Mouse (Mus musculus) brown adipose tissue, adult 24 weeks (tissue): Measurements from ENCODE around the gene Mrpl20. TPM values are rescaled to one million over a fixed set of nuclear protein-coding genes. Genes with fewer than 3 reads are reported as not detected.

Source experiments
- H3K27ac ChIP-seq: fragments of 200-500 bp; replicated peaks from 2 replicates; pipeline ENCODE4 v1.5.1; 2012; ENCODE audit warnings: low read depth, mild to moderate bottlenecking, low read length
- H3K4me1 ChIP-seq: fragments of 200-500 bp; 2 replicates; pipeline ENCODE4 v1.6.1; 2012; ENCODE audit warnings: low read length, mixed read lengths; ENCODE audit not compliant: control insufficient read depth, insufficient read depth, insufficient read length
- H3K4me3 ChIP-seq: fragments of 200-500 bp; 2 replicates; pipeline ENCODE4 v1.5.1; 2012; ENCODE audit warnings: low read depth, mild to moderate bottlenecking, low read length, moderate library complexity; ENCODE audit not compliant: insufficient read depth
- polyA plus RNA-seq: library from polyadenylated mRNA; stranded (reverse); fragments of >200 nt; gene quantifications from 2 replicates; pipeline ENCODE4 v1.2.4, GENCODE M21; 2012; ENCODE audit not compliant: missing spikeins, insufficient read depth, insufficient read length

Mrpl20 gene
- polyA plus RNA-seq, 1 experiment = 416 TPM

DNA sequence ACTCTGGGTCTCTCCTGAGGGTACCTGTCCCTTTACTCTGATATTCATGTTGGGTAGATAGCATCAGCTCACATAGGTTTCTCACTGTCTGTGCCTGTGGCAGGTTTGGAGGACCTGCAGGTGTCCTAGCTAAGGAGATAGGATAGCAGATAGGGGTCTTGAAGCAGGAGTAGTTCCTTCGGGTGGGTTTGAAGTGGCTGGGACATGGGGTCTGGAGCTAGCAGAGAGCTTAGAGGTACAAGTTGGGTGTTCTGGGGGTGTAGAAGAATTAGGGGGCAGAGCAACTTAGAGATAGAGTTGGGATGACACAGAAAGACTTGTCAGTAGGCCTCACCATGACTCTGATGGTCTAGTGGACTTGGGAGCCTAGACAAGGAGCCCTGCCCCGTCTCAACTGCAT, 46.7 kb downstream of the Mrpl20 start:
- Histone ChIP-seq H3K27ac (no peak overlapping the region), H3K4me3 (peak overlapping the region; percentile 98; the same call in 1 of the 2 replicates)

DNA sequence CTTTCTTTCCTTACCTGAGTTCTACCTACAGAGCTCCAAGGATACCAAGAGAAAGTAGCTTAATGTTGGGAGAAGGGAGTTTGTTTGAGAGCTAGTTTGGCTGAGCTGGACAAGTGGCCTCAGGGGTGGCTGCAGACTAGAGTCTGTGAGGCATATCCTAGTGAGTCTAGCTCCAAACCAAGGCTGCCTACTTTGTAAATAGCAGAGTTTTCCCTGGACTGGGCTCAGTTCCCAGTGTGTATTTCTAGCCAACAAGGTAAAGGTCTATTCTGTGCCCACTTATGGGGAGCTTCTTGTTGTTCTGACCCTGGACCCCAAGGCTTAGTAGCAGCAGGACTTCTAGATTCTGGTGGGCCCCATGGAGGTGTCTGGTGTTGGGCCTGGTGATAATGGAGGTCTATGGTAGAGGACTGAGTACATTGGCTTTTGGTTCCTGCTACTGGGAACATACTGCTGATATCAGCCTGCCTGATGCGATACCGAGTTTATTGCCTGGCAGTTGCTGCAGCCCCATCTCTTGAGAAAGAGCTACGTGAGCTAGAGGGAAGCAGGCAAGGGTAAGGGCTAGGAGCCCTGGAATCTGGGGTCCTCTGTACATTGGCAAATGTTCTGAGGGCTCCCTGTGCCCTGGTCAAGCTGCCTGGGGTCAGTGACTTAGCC, 47.2 kb downstream of the Mrpl20 start:
- peaks cover 43% of the 10 kb centered on the region for H3K4me1 ChIP-seq
- H3K4me3 ChIP-seq = no peak overlapping the region
- H3K27ac ChIP-seq = no peak overlapping the region

More for the DNA sequence above, 46.7 kb downstream of the Mrpl20 start:
- H3K4me1 ChIP-seq = peaks cover 43% of the 10 kb centered on the region

DNA sequence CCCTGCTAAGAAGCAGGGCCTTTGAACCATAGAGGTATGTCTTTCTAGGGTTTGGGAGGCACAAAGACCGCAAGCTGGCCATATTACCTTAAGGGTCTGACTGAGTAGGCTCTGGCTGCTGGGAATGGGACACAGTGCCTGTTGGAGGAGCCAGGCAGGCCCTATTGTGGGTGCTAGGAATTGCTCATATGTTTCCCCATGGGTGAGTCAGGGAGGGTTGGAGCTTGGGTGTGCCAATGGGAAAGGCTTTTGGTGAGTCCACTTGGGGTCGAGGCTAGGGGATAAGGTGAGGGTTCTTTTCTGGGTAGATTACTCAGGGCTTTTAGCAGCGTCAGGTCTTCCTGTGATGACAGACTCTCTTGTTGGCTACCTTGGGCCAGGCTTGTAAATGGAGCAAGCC, 48.7 kb downstream of the Mrpl20 start:
- H3K4me3 ChIP-seq = peak overlapping the region; percentile 5; the same call in 1 of the 2 replicates
- peak overlapping the region; percentile 51 for H3K27ac ChIP-seq
- peaks cover 43% of the 10 kb centered on the region for H3K4me1 ChIP-seq

GRCm38 (mm10) chr4:155851951-155852411, 49.3 kb downstream of the Mrpl20 start:
- Histone ChIP-seq H3K4me3 (no peak overlapping the region), H3K4me1 (peaks cover 40% of the 10 kb centered on the region), H3K27ac (peak overlapping the region; percentile 51; the same call in 1 of the 2 replicates)

DNA sequence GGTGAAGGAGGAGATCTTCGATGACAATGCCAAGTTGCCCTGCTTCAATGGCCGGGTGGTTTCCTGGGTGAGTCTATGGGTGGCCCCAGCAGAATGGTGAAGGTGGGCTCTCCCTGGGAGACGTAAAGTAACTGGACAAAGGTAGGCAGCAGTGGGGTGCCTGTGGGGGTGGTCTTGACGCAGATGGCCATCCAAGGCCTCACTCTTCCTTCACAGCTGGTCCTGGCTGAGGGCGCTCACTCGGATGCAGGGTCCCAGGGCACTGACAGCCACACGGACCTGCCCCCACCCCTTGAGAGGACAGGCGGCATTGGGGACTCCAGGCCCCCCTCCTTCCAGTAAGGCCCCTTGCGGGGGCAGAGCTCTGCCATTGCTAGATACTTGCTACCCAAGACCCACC, 50.7 kb downstream of the Mrpl20 start:
- H3K4me3 ChIP-seq = no peak overlapping the region
- H3K27ac ChIP-seq = no peak overlapping the region
- peaks cover 39% of the 10 kb centered on the region for H3K4me1 ChIP-seq

DNA sequence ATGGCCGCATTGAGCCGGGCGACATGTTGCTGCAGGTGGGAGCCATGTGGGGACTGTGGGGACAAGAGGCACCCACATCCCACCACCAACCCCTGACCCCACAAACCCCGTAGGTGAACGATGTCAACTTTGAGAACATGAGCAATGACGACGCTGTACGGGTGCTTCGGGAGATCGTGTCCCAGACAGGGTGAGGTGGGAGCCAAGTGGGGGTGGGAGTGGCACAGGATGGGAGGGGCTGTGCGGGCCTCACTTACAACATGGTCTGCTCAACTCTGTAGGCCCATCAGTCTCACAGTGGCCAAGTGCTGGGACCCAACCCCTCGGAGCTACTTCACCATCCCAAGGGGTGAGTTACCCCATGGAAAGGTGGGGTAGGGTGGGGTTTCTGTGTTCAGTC, 52.3 kb downstream of the Mrpl20 start:
- Histone ChIP-seq H3K4me3 (no peak overlapping the region), H3K27ac (no peak overlapping the region)

DNA sequence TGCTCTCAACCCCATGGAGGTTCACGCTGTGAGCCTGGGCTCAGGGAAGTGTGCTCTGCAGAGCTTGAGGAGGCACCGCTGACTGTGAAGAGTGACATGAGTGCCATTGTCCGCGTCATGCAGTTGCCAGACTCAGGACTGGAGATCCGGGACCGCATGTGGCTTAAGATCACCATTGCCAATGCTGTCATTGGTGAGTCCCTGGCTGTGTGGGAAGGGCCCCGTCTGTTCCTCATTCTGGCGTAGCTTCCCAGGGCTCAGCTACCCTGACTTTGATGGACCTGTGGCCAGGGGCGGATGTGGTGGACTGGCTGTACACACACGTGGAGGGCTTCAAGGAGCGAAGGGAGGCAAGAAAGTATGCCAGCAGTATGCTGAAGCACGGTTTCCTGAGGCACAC, 53.4 kb downstream of the Mrpl20 start:
- peaks cover 14% of the 10 kb centered on the region for H3K4me1 ChIP-seq
- H3K4me3 ChIP-seq = no peak overlapping the region
- H3K27ac ChIP-seq = no peak overlapping the region

More for the DNA sequence above, 52.3 kb downstream of the Mrpl20 start:
- peaks cover 25% of the 10 kb centered on the region for H3K4me1 ChIP-seq

DNA sequence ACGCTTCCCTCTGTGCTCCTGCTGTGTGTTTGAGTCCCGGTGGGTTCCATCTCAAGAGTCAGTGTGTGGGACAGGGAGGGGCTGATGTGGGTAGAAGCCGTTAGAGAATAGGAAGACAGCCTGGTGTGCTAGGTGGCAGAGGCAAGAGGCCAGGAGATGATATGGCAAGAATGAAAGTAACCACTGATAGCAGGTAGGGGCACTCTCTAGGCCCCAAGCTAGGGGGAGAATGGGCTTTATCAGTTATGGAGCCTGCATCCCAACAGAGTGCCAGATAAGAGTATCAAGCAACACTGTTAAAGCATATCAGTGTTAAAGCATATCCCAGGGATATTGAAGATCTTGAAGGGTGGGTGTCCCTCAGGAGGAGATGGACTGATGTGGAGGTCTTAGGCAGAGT, 54.2 kb downstream of the Mrpl20 start:
- H3K4me3 ChIP-seq = no peak overlapping the region
- H3K27ac ChIP-seq = no peak overlapping the region
- H3K4me1 ChIP-seq = peaks cover 6% of the 10 kb centered on the region

- Histone ChIP-seq H3K27ac (no peak overlapping the region), H3K4me1 (no peaks in the 10 kb centered on the region), H3K4me3 (no peak overlapping the region)
Measured at GRCm38 (mm10) chr4:155859318-155859717, 56.6 kb downstream of the Mrpl20 start.

Other genes starting within 250 kb of the Mrpl20 start
- 147 and 155 TPM in 2 replicates for gene Nadk, start 240.5 kb upstream of the Mrpl20 start, polyA plus RNA-seq
- 7.0 and 9.4 TPM in 2 replicates for gene Slc35e2, start 201.5 kb upstream of the Mrpl20 start, polyA plus RNA-seq
- 32.4 and 37.9 TPM in 2 replicates for gene Cdk11b, start 178.0 kb upstream of the Mrpl20 start, polyA plus RNA-seq
- not detected in 2 replicates for gene Gm10563, start 157.5 kb upstream of the Mrpl20 start, polyA plus RNA-seq
- gene Mmp23, start 149.5 kb upstream of the Mrpl20 start, polyA plus RNA-seq = 3.3 and 5.5 TPM in 2 replicates
- gene Mib2, start 133.7 kb upstream of the Mrpl20 start, polyA plus RNA-seq = 9.7 and 29.1 TPM in 2 replicates
- 2.4 and 3.5 TPM in 2 replicates for gene Fndc10, start 108.5 kb upstream of the Mrpl20 start, polyA plus RNA-seq
- gene Ssu72, start 98.1 kb upstream of the Mrpl20 start, polyA plus RNA-seq = 61.2 and 80.5 TPM in 2 replicates
- gene Tmem240, start 68.1 kb upstream of the Mrpl20 start, polyA plus RNA-seq = 0.46 TPM in 1 of 2 replicates, not detected in the other
- gene Atad3a, start 41.8 kb upstream of the Mrpl20 start, polyA plus RNA-seq = 57.0 and 74.0 TPM in 2 replicates
- gene Vwa1, start 28.2 kb upstream of the Mrpl20 start, polyA plus RNA-seq = 2.3 and 3.9 TPM in 2 replicates
- 0.42 and 0.67 TPM in 2 replicates for gene Tmem88b, start 17.0 kb upstream of the Mrpl20 start, polyA plus RNA-seq
- not detected in 2 replicates for gene Ankrd65, start 12.4 kb upstream of the Mrpl20 start, polyA plus RNA-seq
- 28.2 and 61.6 TPM in 2 replicates for gene Ccnl2, start 9.6 kb downstream of the Mrpl20 start, polyA plus RNA-seq
- gene Aurkaip1, start 28.4 kb downstream of the Mrpl20 start, polyA plus RNA-seq = 259 and 309 TPM in 2 replicates
- gene Mxra8, start 36.8 kb downstream of the Mrpl20 start, polyA plus RNA-seq = 17.3 and 22.3 TPM in 2 replicates
- 19.2 and 20.2 TPM in 2 replicates for gene Dvl1, start 44.5 kb downstream of the Mrpl20 start, polyA plus RNA-seq
- not detected in 2 replicates for gene Tas1r3, start 60.5 kb downstream of the Mrpl20 start, polyA plus RNA-seq
- gene Cptp, start 66.6 kb downstream of the Mrpl20 start, polyA plus RNA-seq = 6.0 and 11.5 TPM in 2 replicates
- gene Ints11, start 66.7 kb downstream of the Mrpl20 start, polyA plus RNA-seq = 12.9 and 15.1 TPM in 2 replicates
- 5.7 and 7.8 TPM in 2 replicates for gene Pusl1, start 88.9 kb downstream of the Mrpl20 start, polyA plus RNA-seq
- gene Acap3, start 88.9 kb downstream of the Mrpl20 start, polyA plus RNA-seq = 2.9 and 5.2 TPM in 2 replicates
- gene Ube2j2, start 141.0 kb downstream of the Mrpl20 start, polyA plus RNA-seq = 34.8 and 46.2 TPM in 2 replicates
- 99.7 and 136 TPM in 2 replicates for gene C1qtnf12, start 159.4 kb downstream of the Mrpl20 start, polyA plus RNA-seq
- 1.8 and 3.0 TPM in 2 replicates for gene B3galt6, start 189.8 kb downstream of the Mrpl20 start, polyA plus RNA-seq
- 138 and 141 TPM in 2 replicates for gene Sdf4, start 190.0 kb downstream of the Mrpl20 start, polyA plus RNA-seq
- not detected in 2 replicates for gene Tnfrsf4, start 211.0 kb downstream of the Mrpl20 start, polyA plus RNA-seq
- not detected in 2 replicates for gene Tnfrsf18, start 223.3 kb downstream of the Mrpl20 start, polyA plus RNA-seq